26 mouse cellular contexts compared by ENCODE assay signal in the genomic region with DNA sequence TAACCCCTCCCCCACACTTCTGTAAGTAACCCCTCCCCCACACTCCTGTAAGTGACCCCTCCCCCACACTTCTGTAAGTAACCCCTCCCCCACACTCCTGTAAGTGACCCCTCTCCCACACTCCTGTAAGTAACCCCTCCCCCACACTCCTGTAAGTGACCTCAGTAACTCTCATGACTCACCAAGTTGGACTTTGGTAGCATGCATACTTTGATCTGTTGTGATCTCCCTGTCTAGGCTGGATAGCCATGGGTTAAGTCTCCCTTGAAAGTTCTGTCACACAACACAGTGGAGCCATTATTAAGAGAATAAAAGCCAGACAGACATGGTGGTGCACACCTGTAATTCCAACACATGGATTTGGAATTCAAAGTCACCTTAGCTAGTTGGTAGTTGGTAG. TPM values are rescaled to one million over a fixed set of nuclear protein-coding genes. Genes with fewer than 3 reads are reported as not detected.
DNase-seq lines count a peak whose midpoint lies in the region; ATAC-seq and TF ChIP-seq lines count a peak whose summit lies in the region.
"Had no signal": no experiment of that assay in that cellular context is flagged by ENCODE, and none has a peak within 500 bp of the region (broad histone marks: within the 10 kb centered on the region; RNA-seq: fewer than 3 reads in every experiment).

No protein-coding gene starts in this region.

- no peak overlapping the region for H3K4me2 ChIP-seq in intestine, embryonic 16.5 days (ENCODE audit: low read depth, low read length)
- no peak overlapping the region for H3K4me2 ChIP-seq in intestine, embryonic 15.5 days (replicated peaks)
- H3K4me2 ChIP-seq in kidney, postnatal 0 days (ENCODE audit: low read length): no peak overlapping the region
- H3K4me2 ChIP-seq in kidney, embryonic 15.5 days: no peak overlapping the region
- H3K4me2 ChIP-seq: embryonic facial prominence, embryonic 12.5 days; forebrain, embryonic 15.5 days; heart, embryonic 13.5 days; hindbrain, embryonic 15.5 days; liver, embryonic 15.5 days; lung, embryonic 15.5 days; midbrain, embryonic 15.5 days had no signal

- no peak overlapping the region for H3K27ac ChIP-seq in intestine, embryonic 16.5 days (ENCODE audit: low read length)
- no peak overlapping the region for H3K27ac ChIP-seq in intestine, embryonic 15.5 days
- H3K27ac ChIP-seq in kidney, postnatal 0 days: no peak overlapping the region
- H3K27ac ChIP-seq in kidney, embryonic 15.5 days: no peak overlapping the region
- H3K27ac ChIP-seq: embryonic facial prominence, embryonic 12.5 days; forebrain, embryonic 15.5 days; heart, embryonic 13.5 days; hindbrain, embryonic 15.5 days; liver, embryonic 15.5 days; lung, embryonic 15.5 days; midbrain, embryonic 10.5 days; midbrain, embryonic 15.5 days had no signal

- H3K9ac ChIP-seq in intestine, embryonic 16.5 days (ENCODE audit: low read depth, low read length): no peak overlapping the region
- no peak overlapping the region for H3K9ac ChIP-seq in intestine, embryonic 15.5 days
- no peak overlapping the region for H3K9ac ChIP-seq in kidney, postnatal 0 days (ENCODE audit: low read depth, low read length)
- no peak overlapping the region for H3K9ac ChIP-seq in kidney, embryonic 15.5 days
- H3K9ac ChIP-seq: embryonic facial prominence, embryonic 12.5 days; forebrain, embryonic 15.5 days; heart, embryonic 13.5 days; hindbrain, embryonic 15.5 days; liver, embryonic 15.5 days; lung, embryonic 15.5 days; midbrain, embryonic 15.5 days had no signal

- no peaks in the 10 kb centered on the region for H3K36me3 ChIP-seq in intestine, embryonic 16.5 days (ENCODE audit: control insufficient read depth, insufficient read depth, low read length)
- no peaks in the 10 kb centered on the region for H3K36me3 ChIP-seq in intestine, embryonic 15.5 days
- H3K36me3 ChIP-seq in kidney, postnatal 0 days (ENCODE audit: insufficient read depth, low read length): no peaks in the 10 kb centered on the region
- H3K36me3 ChIP-seq in kidney, embryonic 15.5 days: no peaks in the 10 kb centered on the region
- H3K36me3 ChIP-seq: embryonic facial prominence, embryonic 12.5 days; forebrain, embryonic 15.5 days; G1E; heart, embryonic 13.5 days; hindbrain, embryonic 15.5 days; liver, embryonic 15.5 days; lung, embryonic 15.5 days; midbrain, embryonic 10.5 days; midbrain, embryonic 15.5 days had no signal

- no peak overlapping the region for H3K4me3 ChIP-seq in intestine, embryonic 16.5 days (ENCODE audit: low read length)
- H3K4me3 ChIP-seq in intestine, embryonic 15.5 days (replicated peaks): no peak overlapping the region
- no peak overlapping the region for H3K4me3 ChIP-seq in kidney, postnatal 0 days (replicated peaks; ENCODE audit: low read depth, low read length)
- H3K4me3 ChIP-seq in kidney, embryonic 15.5 days (replicated peaks): no peak overlapping the region
- H3K4me3 ChIP-seq: embryonic facial prominence, embryonic 12.5 days; forebrain, embryonic 15.5 days; heart, embryonic 13.5 days; hindbrain, embryonic 15.5 days; liver, embryonic 15.5 days; lung, embryonic 15.5 days; midbrain, embryonic 10.5 days; midbrain, embryonic 15.5 days had no signal

- TF ChIP-seq CTCF in kidney, postnatal 0 days (IDR thresholded peaks at IDR 0.05; ENCODE audit: low read depth): no peak

- ATAC-seq in intestine, embryonic 16.5 days: 0 out of 2 replicates have a peak, but pooled peaks have one; percentile 63
- ATAC-seq in intestine, embryonic 15.5 days: no peak
- ATAC-seq in kidney, postnatal 0 days (replicated peaks; ENCODE audit: low FRiP score, low read depth): peak; percentile 79; the same call in 1 of the 2 replicates
- no peak for ATAC-seq in kidney, embryonic 15.5 days (replicated peaks; ENCODE audit: low FRiP score)
- ATAC-seq: forebrain, embryonic 15.5 days; midbrain, embryonic 15.5 days had no signal

- H3K4me1 ChIP-seq in intestine, embryonic 16.5 days (ENCODE audit: control insufficient read depth, insufficient read depth, low read length): no peaks in the 10 kb centered on the region
- H3K4me1 ChIP-seq in intestine, embryonic 15.5 days (replicated peaks): no peaks in the 10 kb centered on the region
- no peaks in the 10 kb centered on the region for H3K4me1 ChIP-seq in kidney, postnatal 0 days (replicated peaks; ENCODE audit: insufficient read depth, low read length)
- H3K4me1 ChIP-seq in kidney, embryonic 15.5 days: peaks cover 1% of the 10 kb centered on the region; the same call in 1 of the 2 replicates
- H3K4me1 ChIP-seq: heart, embryonic 13.5 days; lung, embryonic 15.5 days had no signal

- DNase-seq in kidney, postnatal 0 days (ENCODE audit: low spot score): no peak
- DNase-seq in CD4-positive helper T cell, adult 2 months (ENCODE audit: low read depth, low spot score): peak; percentile 39
- DNase-seq in ZHBTc4 (ENCODE audit: low read depth, low spot score): peak; percentile 71
- DNase-seq in ovary, adult 18-20 months (ENCODE audit: low spot score): no peak
- no peak for DNase-seq in spleen, postnatal 36 days (ENCODE audit: low spot score in 2 of 2)
- DNase-seq: adrenal gland, postnatal 14 days; cerebellum, adult 11-12 months; cerebellum, adult 9-11 months; embryo, embryonic 11 days; gastrocnemius, postnatal 25 days; heart, adult 18-20 months; heart, postnatal 10 days; layer of hippocampus, postnatal 36 days; left cerebral cortex, postnatal 4 days had no signal

- H3K27me3 ChIP-seq in intestine, embryonic 16.5 days (replicated peaks; ENCODE audit: control insufficient read depth, insufficient read depth, low read length): no peaks in the 10 kb centered on the region
- no peaks in the 10 kb centered on the region for H3K27me3 ChIP-seq in intestine, embryonic 15.5 days (replicated peaks)
- no peaks in the 10 kb centered on the region for H3K27me3 ChIP-seq in kidney, postnatal 0 days (ENCODE audit: insufficient read depth, low read length)
- H3K27me3 ChIP-seq in kidney, embryonic 15.5 days: no peaks in the 10 kb centered on the region
- H3K27me3 ChIP-seq: embryonic facial prominence, embryonic 12.5 days; forebrain, embryonic 15.5 days; heart, embryonic 13.5 days; hindbrain, embryonic 15.5 days; liver, embryonic 15.5 days; lung, embryonic 15.5 days; midbrain, embryonic 15.5 days had no signal

- no peaks in the 10 kb centered on the region for H3K9me3 ChIP-seq in intestine, embryonic 16.5 days (ENCODE audit: control insufficient read depth, low read length)
- no peaks in the 10 kb centered on the region for H3K9me3 ChIP-seq in intestine, embryonic 15.5 days
- no peaks in the 10 kb centered on the region for H3K9me3 ChIP-seq in kidney, postnatal 0 days (replicated peaks; ENCODE audit: low read length)
- H3K9me3 ChIP-seq in kidney, embryonic 15.5 days (replicated peaks): no peaks in the 10 kb centered on the region
- H3K9me3 ChIP-seq: embryonic facial prominence, embryonic 12.5 days; forebrain, embryonic 15.5 days; G1E; heart, embryonic 13.5 days; hindbrain, embryonic 15.5 days; liver, embryonic 15.5 days; lung, embryonic 15.5 days; midbrain, embryonic 10.5 days; midbrain, embryonic 15.5 days had no signal

RNA-seq across cellular contexts. Expression of gene St8sia1, which starts 11.1 kb away (rescaled TPM):
- 1.4 and 1.6 TPM in 2 replicates for polyA plus RNA-seq in intestine, embryonic 16.5 days (2015; fragmentation: Nextera tagmentation; extraction: Ambion mirVana)
- polyA plus RNA-seq in intestine, embryonic 15.5 days (2015; fragmentation: Nextera tagmentation; extraction: Ambion mirVana): 1.3 and 1.6 TPM in 2 replicates
- 2.3 and 2.4 TPM in 2 replicates for polyA plus RNA-seq in kidney, postnatal 0 days (2015; fragmentation: Nextera tagmentation; extraction: Ambion mirVana)
- 3.0 and 3.1 TPM in 2 replicates for polyA plus RNA-seq in kidney, embryonic 15.5 days (2015; fragmentation: Nextera tagmentation; extraction: Ambion mirVana)
- polyA plus RNA-seq: G1E had no signal

Comparison
In these comparisons a context has a peak if more than half of its experiments do, and no peak if none do; other contexts are left out.
1. ATAC-seq: peak in intestine, embryonic 16.5 days (single experiment) and kidney, postnatal 0 days (single experiment); none in intestine, embryonic 15.5 days (single experiment) and kidney, embryonic 15.5 days (single experiment).
2. DNase-seq: peak in CD4-positive helper T cell, adult 2 months (single experiment) and ZHBTc4 (single experiment); none in kidney, postnatal 0 days (single experiment), ovary, adult 18-20 months (single experiment) and spleen, postnatal 36 days (0 of 2).